In genomic region chr10:39518859-39519258, GRCm38 (mm10) we compare ENCODE assay signal across 13 mouse cellular contexts.
DNase-seq lines count a peak whose midpoint lies in the region; ATAC-seq and TF ChIP-seq lines count a peak whose summit lies in the region.
"Had no signal": no experiment of that assay in that cellular context is flagged by ENCODE, and none has a peak within 500 bp of the region (broad histone marks: within the 10 kb centered on the region; RNA-seq: fewer than 3 reads in every experiment).

No protein-coding gene starts in this region.

- DNase-seq in heart, adult 2 months, result no peak
- no peak for DNase-seq in neural tube, embryonic 10.5 days (ENCODE audit: extremely low spot score, low spot score)
- DNase-seq in thymus, postnatal 25 days, result no peak
- DNase-seq: gastrocnemius, postnatal 25 days; kidney, adult 18-20 months; liver, embryonic 13.5 days; spleen, adult 18-20 months; thymus, postnatal 36 days had no signal

- H3K4me3 ChIP-seq in heart, embryonic 13.5 days, result no peak overlapping the region
- no peak overlapping the region for H3K4me3 ChIP-seq in heart, adult 2 months
- H3K4me3 ChIP-seq in neural tube, embryonic 13.5 days, result no peak overlapping the region
- H3K4me3 ChIP-seq in hindbrain, embryonic 13.5 days, result no peak overlapping the region
- no peak overlapping the region for H3K4me3 ChIP-seq in stomach, embryonic 15.5 days (replicated peaks)
- H3K4me3 ChIP-seq: erythroblast, embryonic 14.5 days; liver, embryonic 13.5 days had no signal

- H3K4me1 ChIP-seq in heart, embryonic 13.5 days, result peaks cover 58% of the 10 kb centered on the region
- peaks cover 6% of the 10 kb centered on the region for H3K4me1 ChIP-seq in heart, adult 2 months (ENCODE audit: control insufficient read depth, insufficient read depth, low read length)
- H3K4me1 ChIP-seq in neural tube, embryonic 13.5 days (replicated peaks), result peaks cover 70% of the 10 kb centered on the region
- H3K4me1 ChIP-seq in hindbrain, embryonic 13.5 days (replicated peaks), result peaks cover 72% of the 10 kb centered on the region
- H3K4me1 ChIP-seq in stomach, embryonic 15.5 days, result peaks cover 29% of the 10 kb centered on the region

- H3K27ac ChIP-seq in heart, embryonic 13.5 days (replicated peaks), result peak overlapping the region; percentile 59
- H3K27ac ChIP-seq in heart, adult 2 months, result no peak overlapping the region; the same call in 1 of the 2 replicates
- H3K27ac ChIP-seq in neural tube, embryonic 13.5 days (replicated peaks), result peak overlapping the region; percentile 68; the same call in 1 of the 2 replicates
- peak overlapping the region; percentile 74 for H3K27ac ChIP-seq in hindbrain, embryonic 13.5 days
- peak overlapping the region; percentile 40; the same call in 1 of the 2 replicates for H3K27ac ChIP-seq in stomach, embryonic 15.5 days
- H3K27ac ChIP-seq: liver, embryonic 13.5 days had no signal

- H3K9me3 ChIP-seq in heart, embryonic 13.5 days, result no peaks in the 10 kb centered on the region
- no peaks in the 10 kb centered on the region for H3K9me3 ChIP-seq in neural tube, embryonic 13.5 days
- no peaks in the 10 kb centered on the region for H3K9me3 ChIP-seq in hindbrain, embryonic 13.5 days
- H3K9me3 ChIP-seq in stomach, embryonic 15.5 days, result no peaks in the 10 kb centered on the region
- H3K9me3 ChIP-seq: liver, embryonic 13.5 days had no signal

- intact Hi-C loops in heart, adult 2 months (cut with DNase I), result loop anchor here (5.0 kb wide), 1 partner anchor 152 kb away; the partner anchor contains the start of gene Fyn

- peaks cover 26% of the 10 kb centered on the region for H3K36me3 ChIP-seq in heart, embryonic 13.5 days
- H3K36me3 ChIP-seq in heart, adult 2 months (ENCODE audit: control insufficient read depth, insufficient read depth, low read length), result no peaks in the 10 kb centered on the region
- H3K36me3 ChIP-seq in neural tube, embryonic 13.5 days, result peaks cover 29% of the 10 kb centered on the region
- H3K36me3 ChIP-seq in hindbrain, embryonic 13.5 days, result peaks cover 32% of the 10 kb centered on the region
- peaks cover 4% of the 10 kb centered on the region; the same call in 1 of the 2 replicates for H3K36me3 ChIP-seq in stomach, embryonic 15.5 days

- ATAC-seq in heart, embryonic 13.5 days (ENCODE audit: extremely low read depth, insufficient number of reproducible peaks, low FRiP score, low TSS enrichment), result no peak
- ATAC-seq in neural tube, embryonic 13.5 days (ENCODE audit: low read depth), result no peak
- ATAC-seq in hindbrain, embryonic 13.5 days (ENCODE audit: low FRiP score), result no peak
- ATAC-seq in stomach, embryonic 15.5 days (ENCODE audit: insufficient read depth, low FRiP score, low read depth), result no peak

- no peaks in the 10 kb centered on the region; the same call in 1 of the 2 replicates for H3K79me2 ChIP-seq in heart, adult 2 months (replicated peaks; ENCODE audit: control insufficient read depth, insufficient read depth, low read length)

- no peak for TF ChIP-seq CTCF in heart, adult 2 months (IDR thresholded peaks at IDR 0.05)

- TF ChIP-seq EP300 in heart, adult 2 months (IDR thresholded peaks at IDR 0.05; ENCODE audit: insufficient read depth, low read depth, low read length), result no peak

- TF ChIP-seq POLR2A in heart, adult 2 months (IDR thresholded peaks at IDR 0.05; ENCODE audit: insufficient read depth, low read depth, low read length), result no peak

- H3K27me3 ChIP-seq in heart, embryonic 13.5 days (replicated peaks), result no peaks in the 10 kb centered on the region
- H3K27me3 ChIP-seq in heart, adult 2 months (ENCODE audit: control insufficient read depth, insufficient read depth, low read length), result no peaks in the 10 kb centered on the region
- no peaks in the 10 kb centered on the region for H3K27me3 ChIP-seq in neural tube, embryonic 13.5 days
- no peaks in the 10 kb centered on the region for H3K27me3 ChIP-seq in hindbrain, embryonic 13.5 days
- no peaks in the 10 kb centered on the region for H3K27me3 ChIP-seq in stomach, embryonic 15.5 days (replicated peaks)
- H3K27me3 ChIP-seq: liver, embryonic 13.5 days had no signal

- no peak overlapping the region for H3K4me2 ChIP-seq in heart, embryonic 13.5 days
- no peak overlapping the region for H3K4me2 ChIP-seq in neural tube, embryonic 13.5 days
- no peak overlapping the region for H3K4me2 ChIP-seq in hindbrain, embryonic 13.5 days
- H3K4me2 ChIP-seq in stomach, embryonic 15.5 days, result no peak overlapping the region
- H3K4me2 ChIP-seq: liver, embryonic 13.5 days had no signal

- WGBS in heart, embryonic 13.5 days, result 43% methylated on average over 3 of the region's 3 CpGs
- 45% methylated on average over 3 of the region's 3 CpGs for WGBS in heart, adult 2 months
- 94% methylated on average over 3 of the region's 3 CpGs for WGBS in neural tube, embryonic 13.5 days
- 89% methylated on average over 3 of the region's 3 CpGs for WGBS in hindbrain, embryonic 13.5 days
- WGBS in stomach, embryonic 15.5 days, result 69% methylated on average over 3 of the region's 3 CpGs

- no peak overlapping the region for H3K9ac ChIP-seq in heart, embryonic 13.5 days
- no peak overlapping the region for H3K9ac ChIP-seq in heart, adult 2 months (ENCODE audit: low read depth, low read length)
- H3K9ac ChIP-seq in neural tube, embryonic 13.5 days, result no peak overlapping the region
- peak overlapping the region; percentile 3; the same call in 1 of the 2 replicates for H3K9ac ChIP-seq in hindbrain, embryonic 13.5 days
- H3K9ac ChIP-seq in stomach, embryonic 15.5 days, result no peak overlapping the region
- H3K9ac ChIP-seq: liver, embryonic 13.5 days had no signal
